23 mouse cellular contexts compared by ENCODE assay signal in genomic region chr11:115232889-115233288, GRCm38 (mm10). TPM values are rescaled to one million over a fixed set of nuclear protein-coding genes. Genes with fewer than 3 reads are reported as not detected.
DNase-seq lines count a peak whose midpoint lies in the region; ATAC-seq and TF ChIP-seq lines count a peak whose summit lies in the region.
"Had no signal": no experiment of that assay in that cellular context is flagged by ENCODE, and none has a peak within 500 bp of the region (broad histone marks: within the 10 kb centered on the region; RNA-seq: fewer than 3 reads in every experiment).

No protein-coding gene starts in this region.

- no peak overlapping the region for H3K27ac ChIP-seq in embryonic facial prominence, embryonic 12.5 days
- no peak overlapping the region for H3K27ac ChIP-seq in embryonic facial prominence, embryonic 10.5 days (replicated peaks)
- no peak overlapping the region; the same call in 1 of the 2 replicates for H3K27ac ChIP-seq in hindbrain, embryonic 13.5 days
- H3K27ac ChIP-seq in hindbrain, postnatal 0 days, result no peak overlapping the region
- peak overlapping the region; percentile 73; the same call in 1 of the 2 replicates for H3K27ac ChIP-seq in midbrain, embryonic 10.5 days (replicated peaks)
- H3K27ac ChIP-seq in midbrain, embryonic 11.5 days (ENCODE audit: low read depth, low read length), result no peak overlapping the region
- H3K27ac ChIP-seq in forebrain, embryonic 14.5 days (ENCODE audit: low read depth, low read length), result 0 out of 2 replicates have a peak overlapping the region, but pooled peaks have one; percentile 21
- H3K27ac ChIP-seq: heart, embryonic 15.5 days; midbrain, embryonic 15.5 days; stomach, embryonic 15.5 days had no signal

- no peaks in the 10 kb centered on the region for H3K9me3 ChIP-seq in embryonic facial prominence, embryonic 12.5 days
- H3K9me3 ChIP-seq in embryonic facial prominence, embryonic 10.5 days, result no peaks in the 10 kb centered on the region
- H3K9me3 ChIP-seq in hindbrain, embryonic 13.5 days, result no peaks in the 10 kb centered on the region
- no peaks in the 10 kb centered on the region for H3K9me3 ChIP-seq in hindbrain, postnatal 0 days (ENCODE audit: low read length)
- H3K9me3 ChIP-seq in midbrain, embryonic 10.5 days (replicated peaks), result no peaks in the 10 kb centered on the region
- H3K9me3 ChIP-seq in midbrain, embryonic 11.5 days (ENCODE audit: control insufficient read depth, low read length), result no peaks in the 10 kb centered on the region
- no peaks in the 10 kb centered on the region for H3K9me3 ChIP-seq in forebrain, embryonic 14.5 days (replicated peaks; ENCODE audit: control insufficient read depth, low read length)
- H3K9me3 ChIP-seq: heart, embryonic 15.5 days; midbrain, embryonic 15.5 days; neural tube, embryonic 13.5 days; stomach, embryonic 15.5 days had no signal

- H3K27me3 ChIP-seq in embryonic facial prominence, embryonic 12.5 days, result peaks cover 18% of the 10 kb centered on the region
- H3K27me3 ChIP-seq in embryonic facial prominence, embryonic 10.5 days (replicated peaks; ENCODE audit: low read depth, poor library complexity, severe bottlenecking), result peaks cover 69% of the 10 kb centered on the region
- H3K27me3 ChIP-seq in hindbrain, embryonic 13.5 days, result peaks cover 31% of the 10 kb centered on the region
- H3K27me3 ChIP-seq in hindbrain, postnatal 0 days (ENCODE audit: insufficient read depth, low read length), result no peaks in the 10 kb centered on the region
- peaks cover 45% of the 10 kb centered on the region for H3K27me3 ChIP-seq in midbrain, embryonic 10.5 days (ENCODE audit: low read depth, poor library complexity, severe bottlenecking)
- H3K27me3 ChIP-seq in midbrain, embryonic 11.5 days (ENCODE audit: control insufficient read depth, insufficient read depth, low read length), result no peaks in the 10 kb centered on the region
- no peaks in the 10 kb centered on the region for H3K27me3 ChIP-seq in forebrain, embryonic 14.5 days (replicated peaks; ENCODE audit: control insufficient read depth, insufficient read depth, low read length)
- H3K27me3 ChIP-seq: midbrain, embryonic 15.5 days had no signal

- DNase-seq in embryonic facial prominence, embryonic 10.5 days (ENCODE audit: low spot score), result no peak
- DNase-seq in hindbrain, postnatal 0 days (ENCODE audit: low spot score), result no peak
- no peak for DNase-seq in midbrain, embryonic 10.5 days (ENCODE audit: low spot score)
- DNase-seq in midbrain, embryonic 11.5 days (ENCODE audit: low spot score, missing footprints), result no peak
- DNase-seq in forebrain, embryonic 14.5 days (ENCODE audit: low spot score), result no peak
- DNase-seq in heart, postnatal 36 days, result no peak
- DNase-seq: adrenal gland, postnatal 14 days; cerebellum, adult 8-10 months; gastrocnemius, postnatal 36 days; kidney, adult 18-20 months; right cerebral cortex, postnatal 4 days had no signal

- no peak for TF ChIP-seq CTCF in hindbrain, postnatal 0 days (IDR thresholded peaks at IDR 0.05; ENCODE audit: low read depth)

- H3K36me3 ChIP-seq in embryonic facial prominence, embryonic 12.5 days, result no peaks in the 10 kb centered on the region
- H3K36me3 ChIP-seq in embryonic facial prominence, embryonic 10.5 days (replicated peaks), result peaks cover 4% of the 10 kb centered on the region; the same call in 1 of the 2 replicates
- no peaks in the 10 kb centered on the region for H3K36me3 ChIP-seq in hindbrain, embryonic 13.5 days
- no peaks in the 10 kb centered on the region for H3K36me3 ChIP-seq in hindbrain, postnatal 0 days (ENCODE audit: insufficient read depth, low read length)
- H3K36me3 ChIP-seq in midbrain, embryonic 10.5 days, result no peaks in the 10 kb centered on the region
- no peaks in the 10 kb centered on the region for H3K36me3 ChIP-seq in midbrain, embryonic 11.5 days (ENCODE audit: control insufficient read depth, insufficient read depth, low read length)
- H3K36me3 ChIP-seq in forebrain, embryonic 14.5 days (ENCODE audit: control insufficient read depth, insufficient read depth, low read length), result no peaks in the 10 kb centered on the region
- H3K36me3 ChIP-seq: heart, embryonic 15.5 days; midbrain, embryonic 15.5 days; neural tube, embryonic 13.5 days; stomach, embryonic 15.5 days had no signal

- H3K9ac ChIP-seq in embryonic facial prominence, embryonic 12.5 days, result 0 out of 2 replicates have a peak overlapping the region, but pooled peaks have one; percentile 19
- peak overlapping the region; percentile 39; the same call in 1 of the 2 replicates for H3K9ac ChIP-seq in hindbrain, embryonic 13.5 days
- no peak overlapping the region; the same call in 1 of the 2 replicates for H3K9ac ChIP-seq in hindbrain, postnatal 0 days (replicated peaks; ENCODE audit: low read length)
- H3K9ac ChIP-seq in midbrain, embryonic 11.5 days (ENCODE audit: low read length), result no peak overlapping the region
- H3K9ac ChIP-seq in forebrain, embryonic 14.5 days (ENCODE audit: low read length), result no peak overlapping the region
- H3K9ac ChIP-seq: heart, embryonic 15.5 days; lung, embryonic 14.5 days; midbrain, embryonic 15.5 days; neural tube, embryonic 13.5 days; stomach, embryonic 15.5 days had no signal

- no peak for ATAC-seq in embryonic facial prominence, embryonic 12.5 days (ENCODE audit: insufficient number of reproducible peaks, insufficient read depth, low FRiP score, low TSS enrichment)
- ATAC-seq in hindbrain, embryonic 13.5 days (ENCODE audit: low FRiP score), result no peak
- ATAC-seq in hindbrain, postnatal 0 days, result no peak
- ATAC-seq in midbrain, embryonic 11.5 days (ENCODE audit: low FRiP score), result no peak
- no peak for ATAC-seq in forebrain, embryonic 14.5 days
- ATAC-seq: inflammation-experienced regulatory T-cells, adult 6 months had no signal

- H3K4me2 ChIP-seq in embryonic facial prominence, embryonic 12.5 days (replicated peaks), result no peak overlapping the region
- no peak overlapping the region for H3K4me2 ChIP-seq in hindbrain, embryonic 13.5 days
- H3K4me2 ChIP-seq in hindbrain, postnatal 0 days (ENCODE audit: low read depth, low read length), result no peak overlapping the region
- no peak overlapping the region for H3K4me2 ChIP-seq in midbrain, embryonic 11.5 days
- no peak overlapping the region for H3K4me2 ChIP-seq in forebrain, embryonic 14.5 days (ENCODE audit: low read length)
- H3K4me2 ChIP-seq: heart, embryonic 15.5 days; liver, embryonic 11.5 days; lung, embryonic 14.5 days; midbrain, embryonic 15.5 days; neural tube, embryonic 13.5 days; stomach, embryonic 15.5 days had no signal

- intact Hi-C loops in heart, postnatal 36 days (cut with DNase I), result loop anchor here (2.0 kb wide), 1 partner anchor 30 kb away; no protein-coding TSS in a partner anchor

- WGBS in embryonic facial prominence, embryonic 12.5 days, result 79% methylated on average over 5 of the region's 5 CpGs
- WGBS in embryonic facial prominence, embryonic 10.5 days, result 75% methylated on average over 5 of the region's 5 CpGs
- 74% methylated on average over 5 of the region's 5 CpGs for WGBS in hindbrain, embryonic 13.5 days
- WGBS in hindbrain, postnatal 0 days, result 62% methylated on average over 5 of the region's 5 CpGs
- 74% methylated on average over 5 of the region's 5 CpGs for WGBS in midbrain, embryonic 10.5 days
- 68% methylated on average over 5 of the region's 5 CpGs for WGBS in midbrain, embryonic 11.5 days
- 76% methylated on average over 5 of the region's 5 CpGs for WGBS in forebrain, embryonic 14.5 days

- peaks cover 28% of the 10 kb centered on the region for H3K4me1 ChIP-seq in embryonic facial prominence, embryonic 12.5 days
- peaks cover 87% of the 10 kb centered on the region for H3K4me1 ChIP-seq in embryonic facial prominence, embryonic 10.5 days
- peaks cover 88% of the 10 kb centered on the region for H3K4me1 ChIP-seq in hindbrain, embryonic 13.5 days (replicated peaks)
- H3K4me1 ChIP-seq in hindbrain, postnatal 0 days (ENCODE audit: insufficient read depth, low read length), result peaks cover 32% of the 10 kb centered on the region; the same call in 1 of the 2 replicates
- H3K4me1 ChIP-seq in midbrain, embryonic 10.5 days, result peaks cover 83% of the 10 kb centered on the region
- H3K4me1 ChIP-seq in midbrain, embryonic 11.5 days (ENCODE audit: control insufficient read depth, insufficient read depth, low read length), result peaks cover 34% of the 10 kb centered on the region
- H3K4me1 ChIP-seq in forebrain, embryonic 14.5 days (ENCODE audit: control insufficient read depth, insufficient read depth, low read length), result peaks cover 34% of the 10 kb centered on the region

- no peak overlapping the region for H3K4me3 ChIP-seq in embryonic facial prominence, embryonic 12.5 days
- H3K4me3 ChIP-seq in embryonic facial prominence, embryonic 10.5 days, result no peak overlapping the region
- no peak overlapping the region for H3K4me3 ChIP-seq in hindbrain, embryonic 13.5 days
- no peak overlapping the region for H3K4me3 ChIP-seq in hindbrain, postnatal 0 days (ENCODE audit: low read length)
- no peak overlapping the region for H3K4me3 ChIP-seq in midbrain, embryonic 10.5 days
- H3K4me3 ChIP-seq in midbrain, embryonic 11.5 days (ENCODE audit: low read depth, low read length), result no peak overlapping the region
- H3K4me3 ChIP-seq in forebrain, embryonic 14.5 days (ENCODE audit: low read depth, low read length), result no peak overlapping the region
- H3K4me3 ChIP-seq: heart, embryonic 15.5 days; midbrain, embryonic 15.5 days; myocyte; neural tube, embryonic 13.5 days; stomach, embryonic 15.5 days had no signal

RNA-seq across cellular contexts. Expression of gene Grin2c, which starts 34.2 kb away (rescaled TPM):
- 0.06 TPM in 1 of 2 replicates, not detected in the other for polyA plus RNA-seq in embryonic facial prominence, embryonic 12.5 days (2016; fragmentation: Nextera tagmentation; extraction: Ambion mirVana)
- 0.06 and 0.07 TPM in 2 replicates for polyA plus RNA-seq in embryonic facial prominence, embryonic 10.5 days (2016; fragmentation: Nextera tagmentation; extraction: Ambion mirVana)
- polyA plus RNA-seq in hindbrain, embryonic 13.5 days (2015; fragmentation: Nextera tagmentation; extraction: Ambion mirVana), result 0.22 TPM in 2 replicates
- total RNA-seq in hindbrain, postnatal 0 days (2014; rRNA removed), result 6.9 and 7.1 TPM in 2 replicates
- polyA plus RNA-seq in hindbrain, postnatal 0 days (2015; fragmentation: Nextera tagmentation; extraction: Ambion mirVana), result 1.0 and 1.1 TPM in 2 replicates
- polyA plus RNA-seq in midbrain, embryonic 10.5 days (2016; fragmentation: Nextera tagmentation; extraction: Ambion mirVana), result 0.02 and 0.06 TPM in 2 replicates
- polyA plus RNA-seq in midbrain, embryonic 11.5 days (2014; fragmentation: Nextera tagmentation; extraction: Ambion mirVana), result 0.04 and 0.18 TPM in 2 replicates
- polyA plus RNA-seq in forebrain, embryonic 14.5 days (2014; fragmentation: Nextera tagmentation; extraction: Ambion mirVana), result 0.12 and 0.14 TPM in 2 replicates
- under 1 TPM; 0.11 to 0.25 TPM for total RNA-seq in heart, postnatal 36 days (2021)
- total RNA-seq: gastrocnemius, postnatal 36 days; megakaryocyte, adult 5-6 weeks had no signal
- polyA plus RNA-seq: inflammation-experienced regulatory T-cells, adult 6 months; kidney, embryonic 16.5 days; lung, embryonic 14.5 days; myocyte had no signal

RNA-seq across cellular contexts. Expression of gene Fdxr, which starts 44.0 kb away (rescaled TPM):
- 14.6 and 17.3 TPM in 2 replicates for polyA plus RNA-seq in embryonic facial prominence, embryonic 12.5 days (2016; fragmentation: Nextera tagmentation; extraction: Ambion mirVana)
- 17.6 and 18.1 TPM in 2 replicates for polyA plus RNA-seq in embryonic facial prominence, embryonic 10.5 days (2016; fragmentation: Nextera tagmentation; extraction: Ambion mirVana)
- 18.1 and 20.8 TPM in 2 replicates for polyA plus RNA-seq in hindbrain, embryonic 13.5 days (2015; fragmentation: Nextera tagmentation; extraction: Ambion mirVana)
- total RNA-seq in hindbrain, postnatal 0 days (2014; rRNA removed), result 20.0 and 22.6 TPM in 2 replicates
- polyA plus RNA-seq in hindbrain, postnatal 0 days (2015; fragmentation: Nextera tagmentation; extraction: Ambion mirVana), result 15.0 and 16.4 TPM in 2 replicates
- polyA plus RNA-seq in midbrain, embryonic 10.5 days (2016; fragmentation: Nextera tagmentation; extraction: Ambion mirVana), result 16.7 and 19.8 TPM in 2 replicates
- 11.2 and 12.7 TPM in 2 replicates for polyA plus RNA-seq in midbrain, embryonic 11.5 days (2014; fragmentation: Nextera tagmentation; extraction: Ambion mirVana)
- 17.2 and 20.0 TPM in 2 replicates for polyA plus RNA-seq in forebrain, embryonic 14.5 days (2014; fragmentation: Nextera tagmentation; extraction: Ambion mirVana)
- 1 to 10 TPM; 9.5 to 9.7 TPM for total RNA-seq in heart, postnatal 36 days (2021)

RNA-seq across cellular contexts. Expression of gene Nat9, which starts 45.2 kb away (rescaled TPM):
- polyA plus RNA-seq in embryonic facial prominence, embryonic 12.5 days (2016; fragmentation: Nextera tagmentation; extraction: Ambion mirVana), result 21.8 and 23.7 TPM in 2 replicates
- polyA plus RNA-seq in embryonic facial prominence, embryonic 10.5 days (2016; fragmentation: Nextera tagmentation; extraction: Ambion mirVana), result 18.2 and 18.4 TPM in 2 replicates
- polyA plus RNA-seq in hindbrain, embryonic 13.5 days (2015; fragmentation: Nextera tagmentation; extraction: Ambion mirVana), result 21.5 and 22.0 TPM in 2 replicates
- 17.3 and 27.8 TPM in 2 replicates for total RNA-seq in hindbrain, postnatal 0 days (2014; rRNA removed)
- 17.3 and 22.2 TPM in 2 replicates for polyA plus RNA-seq in hindbrain, postnatal 0 days (2015; fragmentation: Nextera tagmentation; extraction: Ambion mirVana)
- polyA plus RNA-seq in midbrain, embryonic 10.5 days (2016; fragmentation: Nextera tagmentation; extraction: Ambion mirVana), result 17.8 and 19.5 TPM in 2 replicates
- 17.7 and 19.2 TPM in 2 replicates for polyA plus RNA-seq in midbrain, embryonic 11.5 days (2014; fragmentation: Nextera tagmentation; extraction: Ambion mirVana)
- 19.5 and 20.4 TPM in 2 replicates for polyA plus RNA-seq in forebrain, embryonic 14.5 days (2014; fragmentation: Nextera tagmentation; extraction: Ambion mirVana)
- total RNA-seq in heart, postnatal 36 days (2021), result 10 to 100 TPM; 19.8 to 28.0 TPM

RNA-seq across cellular contexts. Expression of gene Tmem104, which starts 45.6 kb away (rescaled TPM):
- 10.1 and 13.4 TPM in 2 replicates for polyA plus RNA-seq in embryonic facial prominence, embryonic 12.5 days (2016; fragmentation: Nextera tagmentation; extraction: Ambion mirVana)
- polyA plus RNA-seq in embryonic facial prominence, embryonic 10.5 days (2016; fragmentation: Nextera tagmentation; extraction: Ambion mirVana), result 10.1 and 10.3 TPM in 2 replicates
- polyA plus RNA-seq in hindbrain, embryonic 13.5 days (2015; fragmentation: Nextera tagmentation; extraction: Ambion mirVana), result 11.2 and 12.1 TPM in 2 replicates
- 6.4 and 11.1 TPM in 2 replicates for total RNA-seq in hindbrain, postnatal 0 days (2014; rRNA removed)
- 10.1 and 13.5 TPM in 2 replicates for polyA plus RNA-seq in hindbrain, postnatal 0 days (2015; fragmentation: Nextera tagmentation; extraction: Ambion mirVana)
- polyA plus RNA-seq in midbrain, embryonic 10.5 days (2016; fragmentation: Nextera tagmentation; extraction: Ambion mirVana), result 7.1 and 11.3 TPM in 2 replicates
- 6.2 and 9.2 TPM in 2 replicates for polyA plus RNA-seq in midbrain, embryonic 11.5 days (2014; fragmentation: Nextera tagmentation; extraction: Ambion mirVana)
- 6.3 and 8.5 TPM in 2 replicates for polyA plus RNA-seq in forebrain, embryonic 14.5 days (2014; fragmentation: Nextera tagmentation; extraction: Ambion mirVana)
- 10 to 100 TPM; 10.4 to 12.5 TPM for total RNA-seq in heart, postnatal 36 days (2021)

Comparison
In these comparisons a context has a peak if more than half of its experiments do, and no peak if none do; other contexts are left out.
1. H3K27ac ChIP-seq: peak in midbrain, embryonic 10.5 days (single experiment) and forebrain, embryonic 14.5 days (single experiment); none in embryonic facial prominence, embryonic 12.5 days (single experiment), embryonic facial prominence, embryonic 10.5 days (single experiment), hindbrain, embryonic 13.5 days (single experiment), hindbrain, postnatal 0 days (single experiment) and midbrain, embryonic 11.5 days (single experiment).
2. H3K9ac ChIP-seq: peak in embryonic facial prominence, embryonic 12.5 days (single experiment) and hindbrain, embryonic 13.5 days (single experiment); none in hindbrain, postnatal 0 days (single experiment), midbrain, embryonic 11.5 days (single experiment) and forebrain, embryonic 14.5 days (single experiment).